In genomic region chr7:3630478-3630815, GRCm38 (mm10) we compare ENCODE assay signal across 8 mouse cellular contexts. TPM values are rescaled to one million over a fixed set of nuclear protein-coding genes. Genes with fewer than 3 reads are reported as not detected.
A peak's percentile ranks its signal among the peaks of the same experiment; 100 is the strongest.
DNase-seq lines count a peak whose midpoint lies in the region; ATAC-seq and TF ChIP-seq lines count a peak whose summit lies in the region.

No protein-coding gene starts in this region.

- peak overlapping the region; percentile 79 for H3K4me2 ChIP-seq in heart, postnatal 0 days (ENCODE audit: low read depth, low read length)
- H3K4me2 ChIP-seq in hindbrain, embryonic 13.5 days, result peak overlapping the region; percentile 96
- H3K4me2 ChIP-seq in midbrain, embryonic 12.5 days (replicated peaks), result peak overlapping the region; percentile 97

- peaks cover 13% of the 10 kb centered on the region for H3K4me1 ChIP-seq in heart, postnatal 0 days (ENCODE audit: control insufficient read depth, insufficient read depth)
- peaks cover 11% of the 10 kb centered on the region for H3K4me1 ChIP-seq in bone marrow macrophage, adult 2 months (ENCODE audit: control insufficient read depth, insufficient read depth, low read length)
- H3K4me1 ChIP-seq in hindbrain, embryonic 13.5 days (replicated peaks), result peaks cover 38% of the 10 kb centered on the region
- H3K4me1 ChIP-seq in midbrain, embryonic 12.5 days, result peaks cover 24% of the 10 kb centered on the region

- intact Hi-C loops in left cerebral cortex, postnatal 4 days (cut with DNase I), result no loop called here

- H3K4me3 ChIP-seq in heart, postnatal 0 days (ENCODE audit: low read depth, low read length), result peak overlapping the region; percentile 84
- H3K4me3 ChIP-seq in bone marrow macrophage, adult 2 months (ENCODE audit: insufficient read depth, low read length), result peak overlapping the region; percentile 77
- peak overlapping the region; percentile 69 for H3K4me3 ChIP-seq in hindbrain, embryonic 13.5 days
- H3K4me3 ChIP-seq in midbrain, embryonic 12.5 days, result peak overlapping the region; percentile 73

- peaks cover 21% of the 10 kb centered on the region for H3K36me3 ChIP-seq in heart, postnatal 0 days (replicated peaks; ENCODE audit: control insufficient read depth, insufficient read depth, low read length)
- H3K36me3 ChIP-seq in hindbrain, embryonic 13.5 days, result peaks cover 49% of the 10 kb centered on the region
- H3K36me3 ChIP-seq in midbrain, embryonic 12.5 days, result peaks cover 49% of the 10 kb centered on the region

- no peak for DNase-seq in heart, postnatal 0 days (ENCODE audit: low spot score)
- DNase-seq in heart, adult 11 months, result no peak
- DNase-seq in right cerebral cortex, postnatal 36 days (ENCODE audit: low spot score in 2 of 2), result no peak
- no peak for DNase-seq in thymus, postnatal 25 days
- no peak for DNase-seq in left cerebral cortex, postnatal 4 days

- no peaks in the 10 kb centered on the region for H3K9me3 ChIP-seq in heart, postnatal 0 days (replicated peaks; ENCODE audit: control insufficient read depth, low read length)
- no peaks in the 10 kb centered on the region for H3K9me3 ChIP-seq in hindbrain, embryonic 13.5 days
- H3K9me3 ChIP-seq in midbrain, embryonic 12.5 days, result no peaks in the 10 kb centered on the region

- no peak overlapping the region for H3K27ac ChIP-seq in heart, postnatal 0 days (ENCODE audit: low read depth)
- no peak overlapping the region for H3K27ac ChIP-seq in bone marrow macrophage, adult 2 months (ENCODE audit: insufficient read depth, low read depth, low read length)
- no peak overlapping the region; the same call in 1 of the 2 replicates for H3K27ac ChIP-seq in hindbrain, embryonic 13.5 days
- H3K27ac ChIP-seq in midbrain, embryonic 12.5 days (replicated peaks), result no peak overlapping the region

- TF ChIP-seq POLR2A in bone marrow macrophage, adult 2 months (IDR thresholded peaks at IDR 0.05; ENCODE audit: borderline replicate concordance, low read depth, low read length), result no peak

- no peak for TF ChIP-seq CTCF in heart, postnatal 0 days (IDR thresholded peaks at IDR 0.05; ENCODE audit: low read depth)
- TF ChIP-seq CTCF in bone marrow macrophage, adult 2 months (IDR thresholded peaks at IDR 0.05; ENCODE audit: low read depth, low read length), result no peak

- H3K9ac ChIP-seq in heart, postnatal 0 days (replicated peaks; ENCODE audit: low read depth, low read length), result peak overlapping the region; percentile 85; the same call in 1 of the 2 replicates
- H3K9ac ChIP-seq in hindbrain, embryonic 13.5 days, result peak overlapping the region; percentile 93
- H3K9ac ChIP-seq in midbrain, embryonic 12.5 days (replicated peaks), result peak overlapping the region; percentile 82

- no peak for TF ChIP-seq EP300 in heart, postnatal 0 days (IDR thresholded peaks at IDR 0.05; ENCODE audit: low read depth)

- ATAC-seq in heart, postnatal 0 days (ENCODE audit: insufficient read depth, low read depth), result no peak
- no peak for ATAC-seq in hindbrain, embryonic 13.5 days (ENCODE audit: low FRiP score)
- ATAC-seq in midbrain, embryonic 12.5 days (ENCODE audit: low FRiP score, low read depth), result no peak

- WGBS in heart, postnatal 0 days, result 55% methylated on average over 3 of the region's 3 CpGs
- WGBS in hindbrain, embryonic 13.5 days, result 60% methylated on average over 3 of the region's 3 CpGs
- WGBS in midbrain, embryonic 12.5 days, result 50% methylated on average over 3 of the region's 3 CpGs

- H3K27me3 ChIP-seq in heart, postnatal 0 days (ENCODE audit: control insufficient read depth, insufficient read depth, low read length), result no peaks in the 10 kb centered on the region
- no peaks in the 10 kb centered on the region for H3K27me3 ChIP-seq in hindbrain, embryonic 13.5 days
- no peaks in the 10 kb centered on the region for H3K27me3 ChIP-seq in midbrain, embryonic 12.5 days

RNA-seq across cellular contexts. Expression of gene Prpf31, which starts 0.7 kb away (rescaled TPM):
- total RNA-seq in heart, postnatal 0 days (2014; rRNA removed; ENCODE audit: low replicate concordance), result 32.2 and 47.9 TPM in 2 replicates
- polyA plus RNA-seq in heart, postnatal 0 days (2015; fragmentation: Nextera tagmentation; extraction: Ambion mirVana), result 35.3 and 41.5 TPM in 2 replicates
- polyA plus RNA-seq in bone marrow macrophage, adult 2 months (2012; ENCODE audit: insufficient read depth, insufficient read length, missing spikeins), result 37.6 and 46.3 TPM in 2 replicates
- polyA plus RNA-seq in hindbrain, embryonic 13.5 days (2015; fragmentation: Nextera tagmentation; extraction: Ambion mirVana), result 99.1 and 105 TPM in 2 replicates
- polyA plus RNA-seq in midbrain, embryonic 12.5 days (2016; fragmentation: Nextera tagmentation; extraction: Ambion mirVana), result 121 and 131 TPM in 2 replicates
- 10 to 100 TPM; 58.0 to 58.2 TPM for total RNA-seq in left cerebral cortex, postnatal 4 days (2021)

RNA-seq across cellular contexts. Expression of gene Tfpt, which starts 0.7 kb away (rescaled TPM):
- 3.1 and 21.0 TPM in 2 replicates for total RNA-seq in heart, postnatal 0 days (2014; rRNA removed; ENCODE audit: low replicate concordance)
- 14.2 and 16.0 TPM in 2 replicates for polyA plus RNA-seq in heart, postnatal 0 days (2015; fragmentation: Nextera tagmentation; extraction: Ambion mirVana)
- polyA plus RNA-seq in bone marrow macrophage, adult 2 months (2012; ENCODE audit: insufficient read depth, insufficient read length, missing spikeins), result 22.6 and 24.4 TPM in 2 replicates
- polyA plus RNA-seq in hindbrain, embryonic 13.5 days (2015; fragmentation: Nextera tagmentation; extraction: Ambion mirVana), result 32.9 and 37.4 TPM in 2 replicates
- 29.9 and 37.1 TPM in 2 replicates for polyA plus RNA-seq in midbrain, embryonic 12.5 days (2016; fragmentation: Nextera tagmentation; extraction: Ambion mirVana)
- total RNA-seq in left cerebral cortex, postnatal 4 days (2021), result 10 to 100 TPM; 40.7 to 43.7 TPM

RNA-seq across cellular contexts. Expression of gene Ndufa3, which starts 13.3 kb away (rescaled TPM):
- total RNA-seq in heart, postnatal 0 days (2014; rRNA removed; ENCODE audit: low replicate concordance), result 915 and 1,160 TPM in 2 replicates
- polyA plus RNA-seq in heart, postnatal 0 days (2015; fragmentation: Nextera tagmentation; extraction: Ambion mirVana), result 1,410 and 1,523 TPM in 2 replicates
- polyA plus RNA-seq in bone marrow macrophage, adult 2 months (2012; ENCODE audit: insufficient read depth, insufficient read length, missing spikeins), result 294 and 360 TPM in 2 replicates
- polyA plus RNA-seq in hindbrain, embryonic 13.5 days (2015; fragmentation: Nextera tagmentation; extraction: Ambion mirVana), result 481 and 487 TPM in 2 replicates
- polyA plus RNA-seq in midbrain, embryonic 12.5 days (2016; fragmentation: Nextera tagmentation; extraction: Ambion mirVana), result 341 and 342 TPM in 2 replicates
- total RNA-seq in left cerebral cortex, postnatal 4 days (2021), result 100 to 1,000 TPM; 370 to 397 TPM

RNA-seq across cellular contexts. Expression of gene Oscar, which starts 14.5 kb away (rescaled TPM):
- 0.19 TPM in 1 of 2 replicates, not detected in the other for total RNA-seq in heart, postnatal 0 days (2014; rRNA removed; ENCODE audit: low replicate concordance)
- 0.25 and 0.37 TPM in 2 replicates for polyA plus RNA-seq in heart, postnatal 0 days (2015; fragmentation: Nextera tagmentation; extraction: Ambion mirVana)
- not detected in 2 replicates for polyA plus RNA-seq in bone marrow macrophage, adult 2 months (2012; ENCODE audit: insufficient read depth, insufficient read length, missing spikeins)
- polyA plus RNA-seq in hindbrain, embryonic 13.5 days (2015; fragmentation: Nextera tagmentation; extraction: Ambion mirVana), result 0.35 and 0.39 TPM in 2 replicates
- 0.22 TPM in 1 of 2 replicates, not detected in the other for polyA plus RNA-seq in midbrain, embryonic 12.5 days (2016; fragmentation: Nextera tagmentation; extraction: Ambion mirVana)
- 1 to 10 TPM in 1 of 2 experiments, under 1 TPM in 1; 0.84 to 1.1 TPM for total RNA-seq in left cerebral cortex, postnatal 4 days (2021)

RNA-seq across cellular contexts. Expression of gene Cnot3, which starts 14.6 kb away (rescaled TPM):
- total RNA-seq in heart, postnatal 0 days (2014; rRNA removed; ENCODE audit: low replicate concordance), result 7.5 and 16.8 TPM in 2 replicates
- polyA plus RNA-seq in heart, postnatal 0 days (2015; fragmentation: Nextera tagmentation; extraction: Ambion mirVana), result 15.9 and 19.4 TPM in 2 replicates
- polyA plus RNA-seq in bone marrow macrophage, adult 2 months (2012; ENCODE audit: insufficient read depth, insufficient read length, missing spikeins), result 66.9 and 69.0 TPM in 2 replicates
- 47.1 and 49.9 TPM in 2 replicates for polyA plus RNA-seq in hindbrain, embryonic 13.5 days (2015; fragmentation: Nextera tagmentation; extraction: Ambion mirVana)
- 59.5 and 67.5 TPM in 2 replicates for polyA plus RNA-seq in midbrain, embryonic 12.5 days (2016; fragmentation: Nextera tagmentation; extraction: Ambion mirVana)
- 10 to 100 TPM; 53.3 to 57.2 TPM for total RNA-seq in left cerebral cortex, postnatal 4 days (2021)
